Mouse (Mus musculus) lung, postnatal 36 days (tissue): ENCODE measurements around the gene Strip1.
"Not testable (repeated sequence)": the region's sequence is repeated elsewhere in the genome, so short reads cannot be mapped to it uniquely, and the experiment has no call there.

Experiments
- DNase-seq: peaks from one replicate; pipeline ENCODE4 v3.0.0; 2022; ENCODE audit warnings: mixed read lengths

Strip1 gene

GRCm38 (mm10) chr3:107631523-107631958 lies at the start of gene Strip1:
TSS of gene Strip1 (minus strand) at chr3:107631694.
- DNase-seq = peak; percentile 97

DNA sequence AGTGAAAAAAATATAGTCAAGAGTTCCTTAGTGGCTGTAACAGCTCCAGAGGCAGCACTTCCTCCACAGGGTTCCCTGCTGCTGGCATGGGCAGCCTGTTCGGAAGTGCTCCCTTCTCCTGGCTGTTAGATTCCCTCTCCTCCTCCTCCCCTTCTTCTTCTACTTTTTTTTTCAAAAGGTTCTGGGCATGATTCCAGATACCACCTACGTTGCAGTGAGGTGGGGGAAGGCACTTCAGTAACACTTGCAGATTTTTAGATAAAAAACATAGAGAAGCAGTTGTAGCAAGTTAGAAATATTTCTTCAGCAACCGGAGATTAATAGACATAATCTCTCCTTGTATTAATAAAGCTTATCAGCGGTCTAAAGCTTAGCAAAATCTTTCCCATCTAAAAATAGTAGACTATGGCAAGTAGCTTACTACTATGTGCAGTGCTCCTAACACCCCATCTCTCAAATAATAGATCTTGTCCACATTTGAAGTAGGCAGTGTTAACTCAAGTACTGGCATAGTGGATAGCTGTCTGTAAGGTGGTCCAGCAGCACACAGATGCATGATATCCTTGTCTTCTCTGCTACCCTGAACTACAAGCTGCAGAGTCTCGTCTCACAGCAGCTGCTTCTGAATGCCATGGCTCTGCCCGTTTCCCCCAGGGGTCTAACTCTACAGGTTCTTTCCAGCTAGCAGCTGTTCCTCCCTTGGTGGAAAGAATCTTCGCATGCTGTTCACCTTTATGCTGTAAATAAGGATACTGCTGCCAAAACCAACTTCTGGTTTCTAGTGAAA lies 49.5 kb upstream of the Strip1 start:
- DNase-seq = peak; percentile 41

- DNase-seq = no peak
Observed at GRCm38 (mm10) chr3:107671509-107671908, 40.0 kb upstream of the Strip1 start.

DNA sequence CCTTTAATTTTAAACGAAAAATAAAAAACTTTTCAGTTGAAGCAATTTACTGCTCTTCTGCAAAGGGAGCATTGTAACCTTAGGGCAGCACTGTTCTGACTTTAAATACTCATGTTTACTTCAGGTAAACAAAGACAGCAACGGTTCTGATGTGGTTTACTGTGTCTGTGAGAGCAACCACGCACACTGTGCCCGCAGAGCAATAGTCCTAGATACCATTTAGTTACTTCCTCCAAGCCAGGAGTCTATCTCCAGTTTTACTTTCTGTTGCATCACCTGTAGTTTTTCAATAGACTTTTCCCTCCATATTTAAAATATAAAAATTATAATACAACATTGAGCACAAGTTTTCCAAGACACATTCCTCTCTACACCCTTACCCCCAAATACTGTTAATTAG lies 39.0 kb upstream of the Strip1 start:
- DNase-seq = no peak

- DNase-seq = no peak
Observed at GRCm38 (mm10) chr3:107668786-107669185, 37.3 kb upstream of the Strip1 start.

- DNase-seq = no peak
Observed at GRCm38 (mm10) chr3:107667426-107667825, 35.9 kb upstream of the Strip1 start.

- no peak for DNase-seq
Observed at GRCm38 (mm10) chr3:107664641-107665040, 33.1 kb upstream of the Strip1 start.

DNA sequence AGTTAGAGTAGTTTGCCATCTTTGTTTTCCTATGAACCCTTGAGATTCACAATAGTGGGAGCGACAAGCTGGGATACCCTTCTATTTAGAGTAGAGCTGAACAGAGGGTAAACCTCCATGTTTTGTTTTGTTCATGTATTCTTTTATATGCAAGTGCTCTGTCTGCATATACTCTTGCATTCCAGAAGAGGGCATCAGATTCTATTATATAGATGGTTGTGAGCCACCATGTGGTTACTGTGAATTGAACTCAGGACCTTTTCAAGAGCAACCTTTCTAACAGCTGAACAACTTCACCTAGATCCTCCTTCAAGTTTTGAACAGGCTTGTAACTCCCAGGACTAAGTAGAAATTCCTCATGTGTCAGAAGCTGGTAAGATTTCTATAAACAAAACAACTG lies 27.5 kb upstream of the Strip1 start:
- DNase-seq = no peak

- no peak for DNase-seq
Observed at GRCm38 (mm10) chr3:107656888-107657287, 25.4 kb upstream of the Strip1 start.

DNA sequence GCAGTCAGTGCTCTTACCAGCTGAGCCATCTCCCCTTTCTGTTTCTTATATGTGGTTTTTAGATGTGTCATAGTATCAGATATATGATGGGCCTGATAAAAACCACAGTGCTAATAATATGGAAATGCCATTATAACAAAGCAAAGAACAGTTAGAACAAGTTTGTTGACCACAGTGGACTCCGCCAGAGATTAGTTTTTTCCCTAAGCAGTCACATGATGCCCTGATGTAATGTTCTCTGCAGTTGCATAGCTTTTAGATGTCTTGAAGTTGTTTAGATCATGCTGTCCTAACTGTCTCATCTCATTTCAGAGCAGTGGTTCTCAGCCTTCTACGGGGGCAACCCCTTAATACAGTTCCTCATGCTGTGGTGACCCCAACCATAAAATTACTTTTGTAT lies 24.7 kb upstream of the Strip1 start:
- DNase-seq = no peak

GRCm38 (mm10) chr3:107655491-107655890 lies 24.0 kb upstream of the Strip1 start:
- DNase-seq = no peak

DNA sequence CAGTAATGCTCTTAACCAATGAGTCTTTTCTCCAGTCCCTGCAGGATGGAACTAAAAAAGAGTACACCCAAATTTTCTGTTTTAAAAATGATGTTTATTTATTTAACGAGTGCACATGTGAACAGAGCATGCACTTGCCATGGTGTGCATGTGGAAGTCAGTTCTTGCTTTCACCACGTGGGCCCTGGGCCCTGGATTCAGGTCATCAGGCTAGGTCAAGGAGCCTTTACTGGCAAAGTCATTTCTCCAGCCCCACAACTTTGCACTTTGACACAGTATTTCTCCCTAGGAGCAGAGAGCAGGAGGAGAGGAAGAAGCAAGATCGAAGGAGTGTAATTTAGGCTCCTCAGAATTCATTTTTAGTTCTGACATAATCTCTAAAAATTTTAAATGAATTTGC lies 23.4 kb upstream of the Strip1 start:
- no peak for DNase-seq

- no peak for DNase-seq
Observed at GRCm38 (mm10) chr3:107652968-107653367, 21.5 kb upstream of the Strip1 start.

DNA sequence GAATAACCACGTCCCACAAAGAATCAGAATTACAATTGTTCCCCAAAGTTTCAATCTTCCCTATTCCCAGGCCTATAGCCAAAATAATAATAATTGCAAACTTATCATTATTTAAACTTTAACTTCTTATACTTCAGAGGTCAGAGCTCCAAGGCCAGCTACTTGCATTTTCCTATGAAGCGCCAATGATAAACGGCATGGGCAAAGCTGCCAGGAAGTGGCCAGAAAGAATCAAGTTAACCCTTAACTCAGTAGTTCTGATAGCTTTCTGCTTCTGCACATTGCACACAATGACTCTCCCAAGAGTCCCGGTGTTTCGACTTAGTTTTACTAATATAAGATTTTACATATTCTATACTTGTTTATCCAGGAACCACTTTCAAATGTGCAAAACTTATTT lies 18.8 kb upstream of the Strip1 start:
- DNase-seq = not testable (repeated sequence)

GRCm38 (mm10) chr3:107646947-107647346 lies 15.5 kb upstream of the Strip1 start:
- no peak for DNase-seq

DNA sequence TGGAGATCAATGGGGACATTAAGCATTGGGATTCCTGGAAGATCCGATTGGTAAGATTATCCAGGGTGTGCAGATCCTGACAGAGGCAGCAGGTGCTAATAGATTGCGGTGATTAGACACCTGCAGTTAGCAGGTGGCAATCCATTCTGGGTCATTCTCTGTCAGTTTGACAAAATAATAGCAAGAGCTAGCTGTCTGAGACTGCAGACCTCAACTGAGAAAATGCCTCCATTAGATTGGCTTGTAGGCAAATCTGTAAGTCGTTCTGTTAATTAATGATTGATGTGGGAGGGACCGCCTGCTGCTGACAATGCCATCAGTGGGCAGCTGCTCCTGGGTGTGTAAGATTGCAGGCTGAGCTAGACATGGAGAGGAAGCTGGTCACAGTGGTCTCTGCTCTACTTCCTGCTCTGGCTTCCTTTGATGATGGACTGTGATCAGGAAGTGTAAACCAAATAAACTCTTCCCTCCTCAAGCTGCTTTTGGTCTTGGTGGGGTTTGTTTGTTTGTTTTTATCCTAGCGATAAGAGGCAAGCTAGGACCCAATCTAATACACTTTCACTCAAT lies 6.2 kb upstream of the Strip1 start:
- peak; percentile 27 for DNase-seq

- no peak for DNase-seq
Observed at GRCm38 (mm10) chr3:107636236-107636635, 4.7 kb upstream of the Strip1 start.

DNA sequence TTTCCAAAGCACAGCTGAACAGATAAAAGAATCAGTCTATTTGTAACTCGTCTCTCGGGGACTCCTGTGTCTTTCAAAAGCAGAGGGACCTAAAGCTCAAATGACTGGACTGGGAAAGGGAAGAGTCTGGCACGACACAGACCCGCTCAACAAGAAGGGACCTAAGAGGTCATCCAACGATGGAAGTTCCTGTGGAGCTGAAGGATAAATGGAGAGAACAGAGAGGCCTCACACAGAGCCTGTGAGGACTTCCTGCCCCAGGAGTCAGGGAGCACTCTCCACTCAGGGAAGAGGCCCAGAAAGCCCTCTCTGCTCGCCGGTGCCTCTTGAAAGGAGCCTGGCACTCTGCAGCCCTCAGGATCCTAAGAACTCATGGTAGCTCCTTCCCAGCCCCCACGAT lies 4.3 kb upstream of the Strip1 start:
- no peak for DNase-seq

DNA sequence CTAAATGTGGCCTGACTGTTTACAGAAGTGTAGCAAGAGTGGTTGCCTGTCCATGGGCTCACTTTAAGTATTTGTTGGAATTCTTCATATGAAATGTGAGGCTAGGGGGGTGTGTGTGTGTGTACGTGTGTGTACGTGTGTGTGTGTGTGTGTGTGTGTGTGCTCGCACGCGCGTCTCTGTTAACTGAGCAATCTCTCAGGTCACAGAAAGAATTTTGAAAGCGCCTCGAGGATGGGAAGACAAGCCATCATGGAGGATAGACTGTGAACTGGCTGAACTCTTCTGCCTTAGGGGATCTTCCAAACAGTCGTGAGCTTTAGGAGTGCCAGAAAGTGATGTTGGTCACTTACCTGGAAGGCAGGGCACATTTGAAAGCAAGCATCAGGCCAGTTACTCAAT lies 2.4 kb upstream of the Strip1 start:
- no peak for DNase-seq

DNA sequence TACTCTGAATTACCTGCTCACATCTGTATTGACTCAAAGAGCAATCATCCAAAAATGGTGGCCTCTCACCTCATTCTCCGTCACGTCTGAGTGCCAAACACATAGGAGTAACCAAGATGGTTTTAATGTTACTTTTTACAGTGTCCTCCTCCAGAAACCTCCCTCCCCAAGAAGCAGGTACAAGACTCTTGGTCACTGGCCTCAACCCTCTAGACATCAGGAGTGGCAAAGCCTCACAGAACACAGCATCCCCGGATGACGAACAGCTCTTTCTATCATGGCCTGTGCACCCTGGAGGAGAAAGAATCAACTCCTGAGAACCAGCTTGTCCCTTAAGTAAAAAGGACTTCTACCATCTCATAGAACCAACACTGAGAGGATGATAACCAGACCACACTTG lies 1.3 kb upstream of the Strip1 start:
- DNase-seq = no peak

DNA sequence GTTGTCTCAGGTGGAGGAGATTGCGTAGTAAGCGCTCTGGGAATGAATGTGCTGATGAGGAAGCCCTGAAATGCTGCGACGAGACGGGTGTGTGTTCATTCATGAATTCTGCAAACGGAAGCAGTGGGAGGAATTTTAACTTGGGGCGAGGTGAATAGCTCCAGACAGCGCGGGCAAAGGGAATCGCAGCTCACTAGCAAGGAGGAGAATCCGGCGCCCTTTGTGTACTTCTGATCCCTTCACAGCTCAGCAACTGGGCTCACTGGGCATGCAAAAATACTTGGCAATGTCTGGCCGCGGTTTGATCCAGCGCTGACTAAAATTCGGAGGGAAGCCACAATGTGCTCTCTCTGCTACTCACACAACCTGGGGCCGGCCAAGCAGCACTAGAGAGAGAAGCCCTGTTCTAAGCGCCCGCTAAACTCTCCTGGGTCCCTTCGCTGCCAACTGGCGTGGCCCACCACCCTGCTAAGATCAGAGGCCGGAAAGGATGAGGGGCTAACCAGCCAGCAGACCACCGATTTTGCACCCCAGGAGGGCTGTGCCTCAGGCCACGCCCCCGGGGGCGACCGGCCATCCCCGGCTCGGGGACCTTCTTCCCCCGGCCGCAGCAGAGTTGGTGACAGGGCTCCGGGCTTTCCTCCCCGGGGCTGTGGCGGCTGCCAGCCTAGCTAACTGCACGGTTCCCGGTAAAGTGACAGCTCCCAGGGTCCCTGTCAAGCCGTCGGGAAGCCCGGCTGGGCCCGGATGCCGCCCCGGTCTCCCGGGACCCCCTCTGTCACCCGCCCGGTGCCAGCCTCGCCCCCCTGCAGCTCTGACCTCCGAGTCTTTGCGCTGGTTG lies 592 bp downstream of the Strip1 start, which contains the start of gene Gm10961:
Gm10961 (plus strand) TSS at position 641 of the 841 bp plus-strand sequence.
- DNase-seq = peak; percentile 27

DNA sequence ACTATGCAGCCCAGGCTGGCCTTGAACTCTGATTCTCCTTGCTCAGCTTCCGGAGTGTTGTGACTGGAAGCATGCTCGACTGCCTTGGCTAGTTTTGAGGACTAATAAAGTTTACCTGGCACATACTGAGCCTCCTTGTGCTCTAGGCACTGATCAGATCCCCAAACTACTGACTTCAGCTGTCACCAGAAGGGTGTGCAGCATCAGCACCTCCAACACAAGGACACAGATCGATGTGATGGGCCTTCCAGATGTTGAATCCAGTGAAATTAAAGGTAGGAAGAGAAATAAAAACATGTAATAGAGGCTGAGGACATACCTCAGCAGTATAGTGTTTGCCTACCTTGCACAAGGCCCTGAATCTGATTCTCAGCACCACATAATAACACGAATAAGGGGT lies 2.1 kb downstream of the Strip1 start:
- DNase-seq = no peak

- no peak for DNase-seq
Observed at GRCm38 (mm10) chr3:107628551-107628950, 2.9 kb downstream of the Strip1 start.

- no peak for DNase-seq
Observed at GRCm38 (mm10) chr3:107627641-107628040, 3.9 kb downstream of the Strip1 start.
